Mouse (Mus musculus): ENCODE data around the gene Slc6a8. TPM values are rescaled to one million over a fixed set of nuclear protein-coding genes. Genes with fewer than 3 reads are reported as not detected.

The Slc6a8 gene
- 7.1 and 7.9 TPM in 2 replicates for polyA plus RNA-seq (2015; fragmentation: Nextera tagmentation; extraction: Ambion mirVana)

GRCm38 (mm10) chrX:73672879-73673618 lies at the start of gene Slc6a8:
Gene Slc6a8 (plus strand): TSS chrX:73673150.
- peak; percentile 78 for ATAC-seq (replicated peaks; ENCODE audit: low FRiP score)
- Histone ChIP-seq H3K9ac (peak within 1 kb of the TSS; percentile 63), H3K9me3 (replicated peaks) (no peaks in the 10 kb centered on the region), H3K27ac (peak within 1 kb of the TSS; percentile 62), H3K4me1 (peaks cover 19% of the 10 kb centered on the region), H3K27me3 (peaks cover 4% of the 10 kb centered on the region; the same call in 1 of the 2 replicates), H3K4me3 (replicated peaks) (peak within 1 kb of the TSS; percentile 61), H3K36me3 (peaks cover 8% of the 10 kb centered on the region; the same call in 1 of the 2 replicates), H3K4me2 (peak within 1 kb of the TSS; percentile 75)
- WGBS = 21% methylated on average over 70 of the region's 72 CpGs

GRCm38 (mm10) chrX:73626981-73627380 lies 46.0 kb upstream of the Slc6a8 start:
- ATAC-seq (replicated peaks; ENCODE audit: low FRiP score) = no peak
- no peak overlapping the region for H3K4me2 ChIP-seq
- H3K9ac ChIP-seq = no peak overlapping the region
- H3K36me3 ChIP-seq = no peaks in the 10 kb centered on the region
- no peak overlapping the region for H3K27ac ChIP-seq
- H3K27me3 ChIP-seq = peaks cover 39% of the 10 kb centered on the region
- no peak overlapping the region for H3K4me3 ChIP-seq (replicated peaks)
- no peaks in the 10 kb centered on the region for H3K9me3 ChIP-seq (replicated peaks)
- H3K4me1 ChIP-seq = no peaks in the 10 kb centered on the region

- 16% methylated on average over 18 of the region's 19 CpGs for WGBS
These were observed 37.5 kb upstream of the Slc6a8 start for GRCm38 (mm10) chrX:73635425-73635824.

GRCm38 (mm10) chrX:73637415-73637814 lies 35.5 kb upstream of the Slc6a8 start:
- H3K27me3 ChIP-seq = peaks cover 79% of the 10 kb centered on the region
- peaks cover 22% of the 10 kb centered on the region for H3K4me1 ChIP-seq
- 24% methylated on average over 18 of the region's 19 CpGs for WGBS
- H3K9ac ChIP-seq = no peak overlapping the region
- peak overlapping the region; percentile 39 for H3K4me3 ChIP-seq (replicated peaks)
- ATAC-seq (replicated peaks; ENCODE audit: low FRiP score) = 0 out of 2 replicates have a peak, but pooled peaks have one; percentile 21
- H3K36me3 ChIP-seq = no peaks in the 10 kb centered on the region
- no peaks in the 10 kb centered on the region for H3K9me3 ChIP-seq (replicated peaks)
- no peak overlapping the region for H3K27ac ChIP-seq
- H3K4me2 ChIP-seq = peak overlapping the region; percentile 76

More at GRCm38 (mm10) chrX:73635425-73635824, 37.5 kb upstream of the Slc6a8 start:
- Histone ChIP-seq H3K27me3 (peaks cover 80% of the 10 kb centered on the region), H3K4me3 (replicated peaks) (peak overlapping the region; percentile 11), H3K9me3 (replicated peaks) (no peaks in the 10 kb centered on the region), H3K4me1 (peaks cover 22% of the 10 kb centered on the region), H3K36me3 (no peaks in the 10 kb centered on the region), H3K9ac (no peak overlapping the region), H3K4me2 (peak overlapping the region; percentile 54), H3K27ac (no peak overlapping the region)
- 0 out of 2 replicates have a peak, but pooled peaks have one; percentile 9 for ATAC-seq (replicated peaks; ENCODE audit: low FRiP score)

GRCm38 (mm10) chrX:73639255-73639675 lies 33.7 kb upstream of the Slc6a8 start, which contains the start of gene Dusp9:
Gene Dusp9 (plus strand): TSS chrX:73639419.
- H3K27me3 ChIP-seq = peaks cover 74% of the 10 kb centered on the region
- no peaks in the 10 kb centered on the region for H3K9me3 ChIP-seq (replicated peaks)
- H3K27ac ChIP-seq = no peak within 1 kb of the TSS
- H3K4me3 ChIP-seq (replicated peaks) = peak within 1 kb of the TSS; percentile 47
- 23% methylated on average over 28 of the region's 28 CpGs for WGBS
- peak within 1 kb of the TSS; percentile 79 for H3K4me2 ChIP-seq
- H3K4me1 ChIP-seq = peaks cover 22% of the 10 kb centered on the region
- ATAC-seq (replicated peaks; ENCODE audit: low FRiP score) = peak; percentile 79
- no peaks in the 10 kb centered on the region for H3K36me3 ChIP-seq
- peak within 1 kb of the TSS; percentile 35; the same call in 1 of the 2 replicates for H3K9ac ChIP-seq

- Histone ChIP-seq H3K4me1 (peaks cover 22% of the 10 kb centered on the region), H3K36me3 (no peaks in the 10 kb centered on the region), H3K4me3 (replicated peaks) (peak overlapping the region; percentile 47), H3K9me3 (replicated peaks) (no peaks in the 10 kb centered on the region), H3K4me2 (peak overlapping the region; percentile 79), H3K9ac (peak overlapping the region; percentile 35; the same call in 1 of the 2 replicates), H3K27me3 (peaks cover 70% of the 10 kb centered on the region), H3K27ac (no peak overlapping the region)
- 0 out of 2 replicates have a peak, but pooled peaks have one; percentile 6 for ATAC-seq (replicated peaks; ENCODE audit: low FRiP score)
- 21% methylated on average over 41 of the region's 41 CpGs for WGBS
These were observed 33.0 kb upstream of the Slc6a8 start for GRCm38 (mm10) chrX:73639901-73640469.

GRCm38 (mm10) chrX:73645121-73645520 lies 27.8 kb upstream of the Slc6a8 start:
- Histone ChIP-seq H3K9ac (no peak overlapping the region), H3K9me3 (replicated peaks) (no peaks in the 10 kb centered on the region)
- no peak for ATAC-seq (replicated peaks; ENCODE audit: low FRiP score)

GRCm38 (mm10) chrX:73650869-73651268 lies 22.1 kb upstream of the Slc6a8 start:
- H3K27ac ChIP-seq = no peak overlapping the region
- H3K9me3 ChIP-seq (replicated peaks) = no peaks in the 10 kb centered on the region
- ATAC-seq (replicated peaks; ENCODE audit: low FRiP score) = no peak
- H3K9ac ChIP-seq = no peak overlapping the region
- 68% methylated on average over 3 of the region's 3 CpGs for WGBS
- no peak overlapping the region for H3K4me2 ChIP-seq
- no peaks in the 10 kb centered on the region for H3K36me3 ChIP-seq
- H3K4me3 ChIP-seq (replicated peaks) = no peak overlapping the region
- H3K4me1 ChIP-seq = no peaks in the 10 kb centered on the region
- peaks cover 16% of the 10 kb centered on the region; the same call in 1 of the 2 replicates for H3K27me3 ChIP-seq

More at GRCm38 (mm10) chrX:73645121-73645520, 27.8 kb upstream of the Slc6a8 start:
- Histone ChIP-seq H3K4me1 (no peaks in the 10 kb centered on the region; the same call in 1 of the 2 replicates), H3K4me3 (replicated peaks) (no peak overlapping the region), H3K36me3 (no peaks in the 10 kb centered on the region), H3K27me3 (peaks cover 27% of the 10 kb centered on the region), H3K4me2 (no peak overlapping the region), H3K27ac (no peak overlapping the region)
- 42% methylated on average over 4 of the region's 4 CpGs for WGBS

- H3K27ac ChIP-seq = no peak overlapping the region
- H3K4me2 ChIP-seq = no peak overlapping the region
- H3K36me3 ChIP-seq = no peaks in the 10 kb centered on the region
- peaks cover 19% of the 10 kb centered on the region; the same call in 1 of the 2 replicates for H3K27me3 ChIP-seq
- no peak overlapping the region for H3K9ac ChIP-seq
- WGBS = 81% methylated on average over 6 of the region's 6 CpGs
- no peak for ATAC-seq (replicated peaks; ENCODE audit: low FRiP score)
- H3K4me1 ChIP-seq = no peaks in the 10 kb centered on the region
- no peaks in the 10 kb centered on the region for H3K9me3 ChIP-seq (replicated peaks)
- H3K4me3 ChIP-seq (replicated peaks) = no peak overlapping the region
These were observed 19.6 kb upstream of the Slc6a8 start for GRCm38 (mm10) chrX:73653392-73653791.

- Histone ChIP-seq H3K9me3 (replicated peaks) (no peaks in the 10 kb centered on the region), H3K27ac (no peak overlapping the region), H3K36me3 (no peaks in the 10 kb centered on the region), H3K4me1 (no peaks in the 10 kb centered on the region), H3K4me2 (no peak overlapping the region), H3K27me3 (peaks cover 16% of the 10 kb centered on the region; the same call in 1 of the 2 replicates), H3K4me3 (replicated peaks) (no peak overlapping the region), H3K9ac (no peak overlapping the region)
- WGBS = 19% methylated on average over 6 of the region's 6 CpGs
- peak; percentile 73; the same call in 1 of the 2 replicates for ATAC-seq (replicated peaks; ENCODE audit: low FRiP score)
These were observed 18.8 kb upstream of the Slc6a8 start for GRCm38 (mm10) chrX:73654177-73654576.

- H3K36me3 ChIP-seq = no peaks in the 10 kb centered on the region
- no peak overlapping the region for H3K27ac ChIP-seq
- H3K27me3 ChIP-seq = peaks cover 19% of the 10 kb centered on the region; the same call in 1 of the 2 replicates
- H3K9me3 ChIP-seq (replicated peaks) = no peaks in the 10 kb centered on the region
- no peak for ATAC-seq (replicated peaks; ENCODE audit: low FRiP score)
- H3K4me3 ChIP-seq (replicated peaks) = no peak overlapping the region
- 66% methylated on average over 3 of the region's 3 CpGs for WGBS
- no peak overlapping the region for H3K9ac ChIP-seq
- no peak overlapping the region for H3K4me2 ChIP-seq
- no peaks in the 10 kb centered on the region for H3K4me1 ChIP-seq
These were observed 17.4 kb upstream of the Slc6a8 start for GRCm38 (mm10) chrX:73655529-73655928.

- Histone ChIP-seq H3K27ac (no peak overlapping the region), H3K9me3 (replicated peaks) (no peaks in the 10 kb centered on the region), H3K4me2 (no peak overlapping the region), H3K27me3 (peaks cover 20% of the 10 kb centered on the region; the same call in 1 of the 2 replicates), H3K4me1 (no peaks in the 10 kb centered on the region), H3K36me3 (no peaks in the 10 kb centered on the region), H3K4me3 (replicated peaks) (no peak overlapping the region), H3K9ac (no peak overlapping the region)
- 44% methylated on average over 7 of the region's 7 CpGs for WGBS
- ATAC-seq (replicated peaks; ENCODE audit: low FRiP score) = no peak
These were observed 14.6 kb upstream of the Slc6a8 start for GRCm38 (mm10) chrX:73658391-73658790.

Data from kidney, embryonic 15.5 days (tissue).